Mouse (Mus musculus) right cerebral cortex, postnatal 25 days (tissue): ENCODE measurements around the gene Cdc34.

ENCODE experiments used
- DNase-seq: peaks from one replicate; pipeline ENCODE4 v3.0.0; 2022

Gene Cdc34

GRCm38 (mm10) chr10:79723047-79723446, 41.1 kb downstream of the Cdc34 start:
- no peak for DNase-seq

GRCm38 (mm10) chr10:79723692-79724091, 41.7 kb downstream of the Cdc34 start:
- no peak for DNase-seq

DNA sequence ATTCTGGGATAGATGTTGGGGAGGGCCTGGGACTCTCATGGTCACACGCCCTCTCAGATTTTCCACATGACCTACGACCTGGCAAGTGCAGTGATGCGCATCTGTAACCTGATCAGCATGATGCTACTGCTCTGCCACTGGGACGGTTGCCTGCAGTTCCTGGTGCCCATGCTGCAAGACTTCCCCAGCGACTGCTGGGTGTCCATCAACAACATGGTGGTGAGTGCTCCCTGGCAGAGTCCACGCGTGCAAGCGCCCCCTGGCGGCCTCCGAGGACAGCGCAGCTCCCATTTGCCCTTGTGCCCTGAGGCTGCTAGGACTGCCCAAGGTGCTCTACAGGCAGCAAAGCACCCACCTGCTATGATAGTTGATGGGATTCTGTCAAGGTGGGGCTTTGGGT, 44.1 kb downstream of the Cdc34 start:
- no peak for DNase-seq

DNA sequence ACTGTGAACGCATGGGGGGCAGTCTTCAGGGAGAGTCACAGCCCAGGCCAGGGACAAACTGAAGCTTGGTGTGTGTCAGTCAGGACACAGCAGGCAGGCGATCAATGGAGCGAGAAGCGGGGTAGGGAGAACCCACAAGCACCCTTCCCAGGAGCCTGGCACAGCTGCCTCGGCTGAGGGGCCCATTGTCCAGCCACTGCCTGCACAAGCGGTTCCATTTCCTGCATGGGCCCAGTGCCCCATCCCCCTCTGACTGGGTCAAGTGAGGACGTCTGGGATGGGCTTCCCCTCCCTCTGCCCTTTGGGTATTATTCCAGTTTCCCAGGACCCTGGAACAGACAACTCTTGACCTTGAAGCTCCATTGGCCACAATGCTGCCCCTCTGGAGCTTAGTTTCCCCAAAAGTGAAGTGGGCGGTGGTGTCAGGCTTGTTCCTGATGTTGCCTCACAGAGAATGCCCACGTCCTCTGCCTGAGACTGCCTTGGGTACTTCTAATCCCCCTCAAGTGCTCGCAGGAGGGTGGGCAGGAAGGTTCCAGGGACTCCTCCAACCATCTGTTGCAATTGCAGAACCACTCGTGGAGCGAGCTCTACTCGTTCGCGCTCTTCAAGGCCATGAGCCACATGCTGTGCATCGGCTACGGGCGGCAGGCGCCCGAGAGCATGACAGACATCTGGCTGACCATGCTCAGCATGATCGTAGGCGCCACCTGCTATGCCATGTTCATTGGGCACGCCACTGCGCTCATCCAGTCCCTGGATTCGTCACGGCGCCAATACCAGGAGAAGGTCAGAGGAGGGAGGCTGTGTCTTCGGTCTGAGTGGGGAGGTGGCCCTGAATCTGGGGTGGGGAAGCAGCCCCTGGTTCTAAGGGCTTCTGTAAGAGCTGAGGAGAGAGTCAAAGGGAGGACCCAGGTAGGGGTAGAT, 46.6 kb downstream of the Cdc34 start:
- peak; percentile 61 for DNase-seq

- DNase-seq = no peak
Observed at GRCm38 (mm10) chr10:79729357-79729965, 47.5 kb downstream of the Cdc34 start.

- DNase-seq = no peak
Observed at GRCm38 (mm10) chr10:79732500-79732899, 50.5 kb downstream of the Cdc34 start.

- no peak for DNase-seq
Observed at GRCm38 (mm10) chr10:79733847-79734246, 51.9 kb downstream of the Cdc34 start.

- no peak for DNase-seq
Observed at GRCm38 (mm10) chr10:79735361-79735760, 53.4 kb downstream of the Cdc34 start.

- DNase-seq = no peak
Observed at GRCm38 (mm10) chr10:79736706-79737105, 54.7 kb downstream of the Cdc34 start.
